Mouse (Mus musculus): Measurements from ENCODE around the gene Clp1.
"Not testable (repeated sequence)": the region's sequence is repeated elsewhere in the genome, so short reads cannot be mapped to it uniquely, and the experiment has no call there.

The Clp1 gene

DNA sequence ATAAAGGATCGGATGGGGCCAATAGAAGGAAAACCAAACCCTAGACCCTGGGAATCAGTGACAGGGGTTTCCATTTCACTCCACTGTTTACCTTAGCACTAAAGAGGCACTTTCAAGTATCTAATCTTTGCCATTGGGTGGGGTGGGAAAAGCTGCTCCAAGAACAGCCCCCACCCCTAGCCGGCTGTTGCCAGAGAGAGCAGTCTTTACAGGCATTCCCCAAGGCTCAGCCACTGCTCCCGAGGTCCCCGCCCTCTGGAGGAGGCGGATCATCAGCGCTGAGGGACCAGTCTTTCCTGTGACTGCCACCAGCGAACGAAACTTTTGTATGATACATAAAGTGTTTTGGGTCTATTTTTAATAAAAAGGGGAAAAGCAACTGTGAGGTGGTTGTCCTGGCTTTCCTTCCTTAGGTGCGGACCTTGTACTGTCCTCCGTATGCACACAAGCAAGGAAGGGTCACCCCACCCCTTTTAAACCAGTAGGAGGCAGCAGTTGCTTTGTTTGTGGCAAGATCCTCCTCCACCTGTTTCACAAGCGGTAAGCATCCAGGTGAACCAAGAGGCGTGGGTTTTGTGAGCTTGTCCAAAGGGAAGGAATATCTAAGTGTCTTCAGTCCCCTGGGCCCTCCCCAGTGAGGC lies 11.2 kb upstream of the Clp1 start:
- no peak for DNase-seq (ENCODE audit: low spot score in 2 of 2)

DNA sequence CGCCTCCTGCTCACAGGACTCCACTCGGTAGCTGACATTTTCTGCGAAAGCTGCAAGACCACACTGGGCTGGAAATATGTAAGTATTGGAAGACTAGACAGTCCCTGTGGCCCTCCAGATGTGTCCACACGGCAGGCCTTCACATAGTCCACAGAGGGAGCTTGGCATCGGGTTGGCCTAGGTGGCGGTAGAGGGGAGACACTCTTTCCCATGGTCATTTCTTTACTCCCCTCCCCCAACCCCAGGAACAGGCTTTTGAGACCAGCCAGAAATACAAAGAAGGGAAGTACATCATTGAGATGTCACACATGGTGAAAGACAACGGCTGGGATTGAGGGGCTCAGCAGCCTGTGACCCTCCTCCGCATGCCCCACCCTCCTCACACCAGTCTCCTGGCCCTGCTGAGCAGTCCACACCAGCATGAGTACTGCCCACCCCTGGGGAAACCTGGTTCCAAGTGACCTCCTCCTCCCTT lies 10.3 kb upstream of the Clp1 start:
- DNase-seq (ENCODE audit: low spot score in 2 of 2), result no peak

DNA sequence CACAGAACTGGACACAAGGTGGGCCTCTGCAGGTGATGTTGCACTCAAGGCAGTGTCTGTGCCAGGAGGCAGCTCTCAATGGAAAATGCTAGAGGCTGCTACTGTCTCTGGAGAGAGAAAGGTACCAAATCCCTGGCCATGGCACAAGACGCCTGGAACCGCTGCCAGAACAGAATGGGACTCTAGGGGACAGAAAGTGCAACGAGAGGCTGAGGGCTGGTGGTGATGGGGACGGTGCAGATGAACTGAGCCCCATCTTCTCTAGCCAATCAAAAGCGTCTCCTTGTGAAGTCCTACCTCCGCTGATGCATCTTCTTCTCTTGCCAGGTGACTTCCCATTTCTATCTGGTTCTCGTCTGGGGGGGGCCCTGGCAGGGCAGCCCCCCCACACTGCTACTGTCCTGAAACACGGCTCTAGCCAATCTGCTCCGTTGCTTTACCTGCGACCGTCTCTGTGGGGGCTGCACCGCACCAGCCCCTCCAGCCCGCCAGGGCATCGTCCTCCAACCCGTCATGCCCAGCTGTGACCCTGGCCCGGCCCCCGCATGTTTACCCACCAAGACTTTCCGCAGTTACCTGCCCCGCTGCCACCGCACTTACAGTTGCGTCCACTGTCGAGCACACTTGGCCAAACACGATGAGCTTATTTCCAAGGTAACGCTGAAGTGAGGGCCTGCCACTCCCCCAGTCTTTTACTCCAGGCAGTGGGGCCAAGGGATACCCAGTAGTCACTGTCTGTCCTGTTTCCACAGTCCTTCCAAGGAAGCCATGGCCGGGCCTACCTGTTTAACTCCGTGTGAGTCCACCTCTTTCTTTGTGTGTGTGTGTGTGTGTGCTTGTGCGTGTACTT lies 9.4 kb upstream of the Clp1 start:
- no peak for DNase-seq (ENCODE audit: low spot score in 2 of 2)

DNA sequence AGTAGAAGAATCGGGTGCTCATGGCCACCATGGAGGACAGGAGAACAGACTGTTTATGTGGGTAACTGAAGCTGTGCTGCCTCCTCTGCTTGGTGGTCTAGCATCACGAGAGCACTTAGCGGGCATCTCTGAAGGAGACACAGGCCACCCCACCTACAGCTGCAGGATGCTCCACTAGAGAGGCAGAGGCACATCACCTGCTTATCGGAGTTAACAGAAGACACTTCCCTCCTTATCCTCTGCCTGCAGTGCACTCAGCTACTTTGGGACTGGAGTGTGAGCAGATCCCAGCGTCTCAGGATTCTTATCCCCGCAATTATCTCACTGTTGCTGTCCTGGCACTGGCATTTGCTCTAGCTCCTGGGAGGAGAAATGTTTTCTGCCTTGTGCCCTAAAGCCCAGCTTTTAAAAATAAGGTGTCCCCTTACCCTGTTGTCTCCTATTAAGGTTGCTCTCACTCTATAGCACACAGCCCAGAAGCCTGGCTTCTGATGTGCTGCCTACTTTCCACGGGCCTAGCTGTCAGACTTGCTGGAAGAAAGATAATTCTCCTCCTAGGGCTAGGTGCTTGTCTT lies 8.3 kb upstream of the Clp1 start:
- DNase-seq (ENCODE audit: low spot score in 2 of 2), result no peak

DNA sequence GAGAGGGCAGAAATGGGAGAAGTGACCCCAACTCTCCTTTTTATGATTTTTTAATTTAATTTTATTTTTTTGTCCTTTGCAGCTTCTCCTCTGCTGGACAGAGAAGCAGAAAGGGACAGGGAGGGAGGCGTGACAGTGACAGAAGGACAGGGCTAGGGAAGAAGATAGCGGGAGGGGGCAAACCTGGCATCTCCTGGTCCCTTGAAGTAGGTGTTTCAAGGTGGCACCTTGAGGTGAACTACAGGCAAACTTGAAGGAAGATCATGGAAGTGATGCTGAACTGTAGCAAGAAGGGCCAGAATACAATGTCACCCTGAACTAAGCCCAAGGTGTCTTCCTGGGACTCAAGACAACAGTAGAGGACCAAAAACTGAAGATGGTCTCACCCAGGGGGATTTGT lies 7.8 kb upstream of the Clp1 start:
- no peak for DNase-seq (ENCODE audit: low spot score in 2 of 2)

DNA sequence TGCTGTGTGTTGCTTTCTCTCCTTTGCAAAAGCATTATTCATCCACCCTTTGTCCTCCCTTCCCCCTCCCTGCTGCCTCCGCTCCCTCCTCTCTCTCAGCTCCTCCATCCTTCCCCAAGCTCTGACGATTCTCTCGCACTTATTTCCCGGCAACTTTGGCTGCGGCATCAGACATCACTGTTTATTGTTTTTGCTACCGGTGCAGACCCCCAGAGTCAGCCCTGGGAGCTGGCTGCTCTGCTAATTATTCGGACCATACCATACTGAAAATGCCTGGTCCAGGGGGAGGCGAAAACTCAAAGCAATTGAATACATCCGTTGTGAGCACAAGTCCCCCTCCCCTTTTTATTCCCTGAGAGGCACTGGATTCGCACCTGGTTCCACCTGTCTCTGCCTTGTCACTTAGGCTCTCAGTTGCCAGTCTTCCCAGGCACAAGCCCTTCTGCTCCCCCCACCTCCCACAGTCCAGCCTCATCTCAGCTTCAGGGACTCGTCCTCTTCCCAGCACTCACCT lies 7.3 kb upstream of the Clp1 start:
- no peak for DNase-seq (ENCODE audit: low spot score in 2 of 2)

DNA sequence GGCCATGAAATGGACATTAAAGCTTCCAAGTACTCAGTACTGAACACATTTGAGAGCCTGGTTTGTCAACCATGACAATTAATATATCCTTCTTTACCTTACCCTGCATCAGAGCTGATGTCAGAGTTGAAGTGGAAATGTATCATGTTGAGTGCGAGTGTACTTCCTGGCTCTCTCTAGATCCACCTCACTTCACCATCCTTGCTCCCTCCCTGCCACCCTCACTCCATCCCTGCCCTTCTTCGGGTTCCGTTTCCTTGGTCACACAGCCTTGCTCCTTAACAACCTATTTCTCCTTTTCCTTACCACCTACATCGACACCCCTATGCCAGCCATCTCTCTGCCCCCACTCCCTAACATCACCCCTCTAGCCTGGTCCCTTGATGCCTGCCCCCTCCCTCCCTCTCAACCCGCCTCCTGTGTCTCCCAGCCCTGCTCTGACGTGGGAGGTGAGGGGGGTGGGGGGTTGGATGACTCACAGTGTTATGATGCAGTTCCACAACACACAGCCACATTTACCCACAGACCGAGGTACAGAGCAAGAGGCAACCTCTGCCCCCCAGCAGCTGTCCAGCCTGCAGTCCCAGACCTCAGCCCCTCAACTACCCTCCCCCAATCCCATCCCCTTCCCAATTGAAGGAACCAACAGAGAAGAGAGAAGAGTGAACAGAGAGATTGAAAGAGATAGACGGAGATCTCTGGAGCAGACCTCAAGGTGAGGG lies 6.6 kb upstream of the Clp1 start, which contains the start of gene Ypel4:
Gene Ypel4 (plus strand): TSS at position 480 of the 722 bp plus-strand sequence.
- DNase-seq (ENCODE audit: low spot score in 2 of 2), result peak in 1 of 2 experiments; percentile 56

DNA sequence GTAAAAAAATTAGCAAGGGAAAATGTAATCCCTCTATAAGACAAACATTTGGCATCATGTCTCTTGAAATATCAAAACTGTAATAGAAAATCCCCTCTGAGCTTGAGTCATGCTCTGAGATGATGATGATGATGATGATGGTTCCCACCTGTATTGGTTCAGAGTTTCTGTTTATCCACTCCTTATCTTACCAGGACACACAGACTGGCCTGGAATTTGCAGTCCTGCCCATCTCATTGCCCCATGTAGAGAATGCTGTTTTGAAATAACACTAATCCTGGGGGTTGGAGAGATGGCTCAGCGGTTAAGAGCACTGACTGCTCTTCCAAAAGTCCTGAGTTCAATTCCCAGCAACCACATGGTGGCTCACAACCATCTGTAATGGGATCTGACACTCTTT lies 5.2 kb upstream of the Clp1 start:
- DNase-seq (ENCODE audit: low spot score in 2 of 2), result no peak

DNA sequence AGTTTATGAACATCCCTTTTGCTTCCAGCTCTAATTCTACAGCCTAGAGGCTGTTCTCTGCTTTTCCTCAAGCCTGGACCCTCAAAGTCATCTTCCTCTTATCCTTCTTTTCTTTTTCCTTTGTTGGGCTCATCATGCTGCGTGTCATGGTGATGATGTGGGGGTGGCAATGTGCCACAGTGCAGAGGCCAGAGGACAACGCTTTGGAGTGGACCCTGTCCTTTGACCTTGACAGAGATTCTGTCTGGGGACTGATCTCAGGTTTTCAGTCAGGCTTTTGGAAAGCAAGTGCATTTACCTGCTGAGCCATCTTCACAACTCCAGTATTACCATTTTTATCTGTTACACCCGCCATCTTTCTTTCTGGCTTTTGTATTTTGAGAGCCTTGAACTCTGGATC lies 4.1 kb upstream of the Clp1 start:
- DNase-seq (ENCODE audit: low spot score in 2 of 2), result no peak

DNA sequence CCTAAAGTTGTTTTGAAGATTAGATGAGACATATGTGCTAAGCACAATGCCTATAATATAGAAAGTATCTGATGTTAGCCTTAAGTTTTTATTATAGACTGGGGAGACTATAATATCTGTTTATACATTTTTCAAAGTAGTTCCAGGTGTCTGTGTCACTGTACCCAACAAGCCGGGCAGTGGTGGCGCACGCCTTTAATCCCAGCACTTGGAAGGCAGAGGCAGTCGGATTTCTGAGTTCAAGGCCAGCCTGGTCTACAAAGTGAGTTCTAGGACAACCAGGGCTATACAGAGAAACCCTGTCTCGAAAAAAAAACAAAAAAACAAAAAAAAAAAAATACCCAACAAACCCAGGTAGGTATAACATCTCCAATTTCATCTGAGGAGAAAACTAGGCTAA lies 1.0 kb upstream of the Clp1 start:
- DNase-seq (ENCODE audit: low spot score in 2 of 2), result not testable (repeated sequence)

DNA sequence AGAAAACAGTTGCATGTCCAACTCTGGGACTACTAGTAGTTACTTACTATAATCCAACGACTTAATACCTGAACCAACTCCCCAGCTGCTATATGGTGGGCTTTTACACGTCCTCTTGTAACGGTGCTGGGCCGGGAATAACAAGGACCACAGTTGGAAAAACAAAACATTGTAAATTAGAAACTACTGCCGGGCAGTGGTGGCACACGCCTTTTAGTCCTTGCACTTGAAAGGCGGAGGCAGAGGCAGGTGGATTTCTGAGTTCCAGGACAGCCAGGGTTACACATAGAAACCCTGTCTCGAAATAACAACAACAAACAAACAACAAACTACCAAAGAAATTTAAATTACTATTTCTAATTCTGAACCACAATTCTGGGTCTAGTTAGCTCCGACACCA lies 434 bp downstream of the Clp1 start:
- DNase-seq (ENCODE audit: low spot score in 2 of 2), result no peak

DNA sequence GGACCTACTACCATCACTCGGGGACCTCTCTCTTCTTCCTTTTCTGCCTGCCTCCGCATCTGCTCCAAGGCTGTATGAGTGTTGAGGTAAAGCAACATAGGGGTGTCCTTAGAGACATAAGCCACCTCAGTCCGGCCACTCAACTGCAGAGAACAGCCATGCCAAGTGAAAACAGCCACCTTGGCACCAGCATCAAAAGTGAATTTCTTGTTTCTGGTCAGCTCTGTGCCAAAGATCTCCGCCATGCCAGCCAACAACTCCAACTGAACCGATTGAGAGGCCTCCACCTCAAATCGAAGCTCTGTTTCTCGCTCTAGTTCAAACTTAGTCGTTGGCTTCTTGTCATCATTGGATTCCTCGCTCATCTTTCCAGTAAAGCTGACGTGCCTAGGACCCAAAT lies 1.4 kb downstream of the Clp1 start:
- DNase-seq (ENCODE audit: low spot score in 2 of 2), result no peak

DNA sequence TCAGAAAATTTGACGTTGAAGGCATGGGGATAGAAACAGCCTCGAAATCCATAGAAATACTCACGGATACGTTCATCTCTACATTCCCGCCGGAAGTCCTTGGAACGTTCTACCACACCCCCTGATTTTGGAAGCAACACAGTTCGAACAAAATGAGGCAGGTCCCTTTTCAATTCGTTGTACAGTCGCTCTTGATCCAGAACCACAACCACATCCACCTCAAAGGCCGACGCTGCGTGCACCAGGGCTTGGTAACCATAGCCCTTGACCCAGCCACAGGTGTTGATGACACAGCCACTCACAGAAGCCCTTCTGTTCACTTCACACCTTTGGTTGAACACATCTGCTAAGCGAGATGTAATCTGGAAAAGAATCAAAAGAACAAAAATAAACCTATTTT lies 3.3 kb downstream of the Clp1 start:
- no peak for DNase-seq (ENCODE audit: low spot score in 2 of 2)

DNA sequence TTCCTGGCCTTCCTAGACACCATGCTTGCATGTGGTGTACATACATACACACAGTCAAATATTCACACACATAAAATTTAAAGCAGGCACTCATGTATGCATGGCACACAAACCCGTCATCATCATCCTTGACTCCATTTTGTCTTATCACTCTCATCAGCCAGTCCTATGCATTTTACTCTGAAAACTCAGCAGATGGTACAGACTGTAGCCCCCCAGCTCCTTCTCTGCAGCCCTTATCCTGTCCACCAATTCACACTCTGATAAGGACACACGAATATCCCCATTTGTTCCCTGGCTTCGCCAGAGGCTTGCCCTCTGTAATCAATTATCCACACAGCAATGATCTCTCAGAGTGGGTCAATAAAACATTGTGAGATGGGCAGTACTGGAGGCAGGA lies 6.0 kb downstream of the Clp1 start:
- DNase-seq (ENCODE audit: low spot score in 2 of 2), result no peak

DNA sequence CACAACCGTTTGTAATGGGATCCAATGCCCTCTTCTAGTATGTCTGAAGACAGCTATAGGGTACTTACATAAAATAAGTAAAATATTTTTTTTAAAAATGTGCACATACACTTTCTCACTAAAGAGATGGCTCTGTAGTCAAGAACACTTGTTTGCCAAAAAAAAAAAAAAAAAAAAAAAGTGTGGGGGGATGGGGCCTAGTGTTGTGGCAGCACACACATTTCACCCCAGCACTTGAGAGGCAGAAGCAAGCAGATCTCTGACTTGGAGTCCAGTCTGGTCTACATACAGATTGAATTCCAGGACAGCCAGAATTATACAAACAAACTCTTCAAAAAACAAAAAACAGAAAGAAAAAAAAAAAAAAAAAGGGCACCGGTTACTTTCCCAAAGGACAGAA lies 6.4 kb downstream of the Clp1 start:
- no peak for DNase-seq (ENCODE audit: low spot score in 2 of 2)

DNA sequence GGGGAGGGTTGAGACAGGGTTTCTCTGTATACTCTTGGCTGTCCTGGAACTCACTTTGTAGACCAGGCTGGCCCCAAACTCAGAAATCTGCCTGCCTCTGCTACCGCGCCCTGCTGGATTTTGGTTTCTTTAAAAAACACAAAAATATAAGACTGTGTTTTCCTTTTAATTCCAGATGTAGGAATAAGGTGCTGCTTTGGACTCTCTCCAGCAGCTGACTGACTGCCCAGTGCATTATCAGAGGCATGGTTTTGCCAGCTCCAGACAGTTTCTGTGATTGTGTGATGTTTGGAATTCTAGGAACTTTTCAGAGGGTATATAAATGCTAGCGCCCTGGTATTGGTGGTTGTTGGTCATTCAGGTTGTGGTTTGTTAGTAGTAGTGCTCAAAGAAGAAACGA lies 9.8 kb downstream of the Clp1 start:
- no peak for DNase-seq (ENCODE audit: low spot score in 2 of 2)

DNA sequence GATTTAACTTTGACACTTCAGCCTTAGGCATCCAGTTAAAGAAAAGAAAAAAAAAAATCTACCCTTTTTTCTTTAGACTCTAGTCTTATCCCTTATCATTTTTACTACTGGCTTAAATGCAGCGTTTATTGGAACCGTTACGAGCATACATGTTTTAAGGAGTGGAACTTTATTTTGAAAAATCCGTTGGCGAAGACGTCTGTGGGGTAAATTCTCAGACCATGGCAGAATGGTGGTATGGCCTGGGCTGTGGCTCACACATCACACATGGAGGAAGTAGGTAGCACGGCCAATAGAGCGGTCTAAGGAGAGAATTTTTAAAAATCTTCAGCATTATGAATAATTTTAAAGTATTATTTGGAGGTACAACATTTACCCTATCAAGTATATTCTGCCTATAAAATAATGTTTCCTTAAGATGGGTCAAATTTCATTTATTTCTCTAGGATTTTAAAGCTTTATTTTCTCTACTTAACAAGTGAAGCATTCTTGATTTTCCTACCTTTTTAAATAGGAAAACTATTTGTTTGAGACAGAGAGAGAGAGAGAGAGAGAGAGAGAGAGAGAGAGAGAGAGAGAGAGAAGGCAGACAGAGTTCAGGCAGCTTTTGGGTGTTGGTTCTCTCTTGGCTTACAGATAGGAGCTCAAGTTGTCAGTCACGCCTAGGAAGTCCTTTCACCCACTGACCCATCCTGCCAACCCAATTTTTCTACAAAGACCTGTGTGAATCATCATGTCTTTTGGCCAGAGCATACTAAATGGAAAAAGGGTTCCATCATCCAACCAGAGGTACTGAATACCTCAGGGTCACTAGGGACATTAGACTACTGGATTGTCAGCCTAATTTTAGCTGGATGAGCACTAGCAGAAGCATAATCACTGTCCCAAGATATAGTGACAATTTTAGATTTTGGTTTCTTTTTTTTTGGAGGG lies 10.5 kb downstream of the Clp1 start:
- no peak for DNase-seq (ENCODE audit: low spot score in 2 of 2)

DNA sequence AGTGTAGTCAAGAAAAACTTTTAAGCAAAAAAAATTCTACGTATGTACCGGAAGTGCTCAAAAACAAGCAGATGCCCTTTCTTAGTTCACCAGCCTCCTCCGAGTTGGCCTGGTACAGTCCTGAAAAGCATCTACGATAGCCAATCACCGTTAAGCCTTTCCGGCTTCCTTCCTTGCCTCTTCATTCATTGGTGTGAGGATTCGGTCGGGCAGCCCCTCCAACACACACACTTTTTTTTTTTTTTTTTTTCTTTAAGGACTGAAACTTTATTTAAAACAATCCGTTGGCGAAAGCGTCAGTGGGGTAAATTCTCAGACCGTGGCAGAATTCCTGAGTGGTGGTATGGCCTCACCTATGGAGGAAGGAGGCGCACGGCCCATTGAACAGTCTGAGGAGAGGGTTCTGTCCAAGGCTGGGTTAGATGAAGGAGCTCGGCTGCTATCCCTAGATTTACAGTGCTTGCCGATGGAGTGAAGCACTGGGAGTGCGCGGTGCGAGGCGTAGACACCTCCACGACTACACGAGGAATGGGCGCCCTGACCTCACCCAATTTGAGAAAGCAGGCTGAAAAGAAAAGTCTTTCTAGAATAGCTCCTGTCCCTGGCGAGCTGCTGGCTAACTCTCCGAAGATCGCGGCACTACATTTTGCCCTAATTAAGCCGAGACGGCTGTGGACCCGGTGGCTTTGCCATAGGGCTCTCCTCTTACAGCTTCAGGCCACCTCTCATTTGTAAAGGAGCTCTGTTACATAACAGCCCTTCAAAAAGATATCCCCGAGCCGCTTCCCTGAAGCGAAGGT lies 11.4 kb downstream of the Clp1 start:
- peak; percentile 78 to 82 for DNase-seq (ENCODE audit: low spot score in 2 of 2)

DNA sequence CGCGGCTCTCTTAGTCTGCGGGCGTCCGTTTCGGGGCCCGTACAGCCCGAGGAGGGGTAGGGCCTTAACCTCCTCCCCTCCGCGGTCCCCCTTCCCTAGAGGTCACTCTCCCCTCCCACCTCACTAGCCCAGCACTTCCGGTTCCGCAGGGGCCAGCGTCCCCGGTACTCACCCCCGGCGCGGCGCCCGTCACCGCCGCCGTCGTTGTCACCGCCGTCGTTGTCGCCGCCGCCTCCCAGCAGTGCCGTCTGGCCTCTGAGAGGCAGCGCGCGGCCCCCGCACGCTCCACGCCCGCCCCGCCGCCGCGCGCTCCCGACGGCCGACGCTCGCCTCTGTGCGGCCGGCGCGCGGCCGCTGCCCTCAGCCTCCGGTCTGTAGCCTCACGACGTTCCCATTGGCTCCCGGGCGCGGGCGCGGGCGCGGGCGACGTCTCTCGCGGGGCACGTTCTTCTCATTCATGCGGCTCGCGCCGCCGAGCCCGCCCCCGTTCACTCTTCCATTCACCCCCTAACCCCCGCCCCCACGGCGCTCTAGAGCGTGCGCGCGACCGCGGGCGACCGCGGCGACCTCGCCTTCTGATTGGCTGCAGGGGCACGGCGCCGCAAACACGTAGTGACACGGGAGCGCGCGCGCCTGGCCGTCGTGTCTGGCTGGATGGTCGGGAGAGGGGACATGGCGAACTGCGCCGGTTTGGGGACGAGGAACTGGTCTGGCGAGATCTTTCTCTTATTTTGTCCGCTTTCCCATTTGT lies 12.2 kb downstream of the Clp1 start, which contains the start of gene Zdhhc5:
Gene Zdhhc5 (minus strand): TSS at position 370 of the 751 bp plus-strand sequence.
- DNase-seq (ENCODE audit: low spot score in 2 of 2), result peak; percentile 96 to 98
